Mouse (Mus musculus) MEL (cell line): ENCODE measurements around the gene Snrnp27. TPM values are rescaled to one million over a fixed set of nuclear protein-coding genes. Genes with fewer than 3 reads are reported as not detected.

Source experiments
- DNase-seq: peaks from one replicate; pipeline ENCODE4 v3.0.0; 2011; ENCODE audit warnings: low read depth, low spot score
- H3K27ac ChIP-seq: 2 replicates; pipeline ENCODE4 v1.5.1; 2012; ENCODE audit warnings: low read depth, mild to moderate bottlenecking, control low read depth, low read length, moderate library complexity; ENCODE audit not compliant: control insufficient read depth
- H3K27me3 ChIP-seq, 2 experiments: fragments of 150-350 bp in 1 of 2; sonication (generic) in 1 of 2; 2 replicates each; pipeline ENCODE4 v1.6.1; 2012; ENCODE audit warnings: low read length in 2 of 2, mild to moderate bottlenecking in 2 of 2, improper control_type of control experiment in 1 of 2, moderate library complexity in 1 of 2; ENCODE audit not compliant: insufficient read depth in 2 of 2, control insufficient read depth in 1 of 2
- H3K36me3 ChIP-seq, 2 experiments: 2 replicates each; pipeline ENCODE4 v1.6.1; 2012 to 2014; ENCODE audit warnings: low read length in 2 of 2, improper control_type of control experiment in 1 of 2, inconsistent platforms in 1 of 2, mild to moderate bottlenecking in 1 of 2; ENCODE audit not compliant: insufficient read depth in 2 of 2, control insufficient read depth in 1 of 2
- H3K4me1 ChIP-seq, 2 experiments: fragments of 150-350 bp in 1 of 2; sonication (generic) in 1 of 2; 2 replicates each; pipeline ENCODE4 v1.6.1; 2012; ENCODE audit warnings: low read length in 2 of 2, improper control_type of control experiment in 1 of 2, mild to moderate bottlenecking in 1 of 2; ENCODE audit not compliant: insufficient read depth in 2 of 2, control insufficient read depth in 1 of 2
- H3K4me3 ChIP-seq, 2 experiments: fragments of 150-350 bp in 1 of 2; sonication (generic) in 1 of 2; 2 replicates each; pipeline ENCODE4 v1.5.1; 2012; ENCODE audit warnings: low read depth in 2 of 2, low read length in 2 of 2, mild to moderate bottlenecking in 2 of 2, moderate library complexity in 2 of 2, control low read depth in 1 of 2, improper control_type of control experiment in 1 of 2; ENCODE audit not compliant: control insufficient read depth in 1 of 2, insufficient read depth in 1 of 2
- H3K79me2 ChIP-seq: 2 replicates; pipeline ENCODE4 v1.6.1; 2012; ENCODE audit warnings: mild to moderate bottlenecking, low read length, moderate library complexity; ENCODE audit not compliant: control insufficient read depth, poor library complexity, insufficient read depth
- H3K9ac ChIP-seq: 2 replicates; pipeline ENCODE4 v1.6.1; 2012; ENCODE audit warnings: low read depth, mild to moderate bottlenecking, control low read depth, low read length, moderate library complexity; ENCODE audit not compliant: control insufficient read depth, poor library complexity, severe bottlenecking
- H3K9me3 ChIP-seq: fragments of 150-350 bp; sonication (generic); replicated peaks from 2 replicates; pipeline ENCODE4 v1.6.1; 2012; ENCODE audit warnings: mild to moderate bottlenecking, low read length, improper control_type of control experiment, moderate library complexity; ENCODE audit not compliant: insufficient read depth
- CHD2 ChIP-seq: IDR thresholded peaks from 2 replicates; pipeline ENCODE4 v1.6.1; 2011; ENCODE audit warnings: low read length, improper control_type of control experiment
- EP300 ChIP-seq, 2 experiments: IDR thresholded peaks; 2 replicates each; pipeline ENCODE4 v1.6.1; 2011; ENCODE audit warnings: improper control_type of control experiment in 2 of 2, low read length in 2 of 2, low read depth in 1 of 2, mild to moderate bottlenecking in 1 of 2
- ETS1 ChIP-seq: IDR thresholded peaks from 2 replicates; pipeline ENCODE4 v1.6.1; 2012; ENCODE audit warnings: low read depth, mild to moderate bottlenecking, inconsistent platforms, low read length, improper control_type of control experiment, moderate library complexity
- GABPA ChIP-seq: IDR thresholded peaks from 2 replicates; pipeline ENCODE4 v1.6.1; 2012; ENCODE audit warnings: low read depth, mild to moderate bottlenecking, inconsistent platforms, low read length, improper control_type of control experiment, moderate library complexity
- GATA1 ChIP-seq: IDR thresholded peaks from 2 replicates; pipeline ENCODE4 v1.6.1; 2011; ENCODE audit warnings: low read depth, low read length, improper control_type of control experiment
- MAX ChIP-seq: IDR thresholded peaks from 2 replicates; pipeline ENCODE4 v1.6.1; 2011; ENCODE audit warnings: low read length, improper control_type of control experiment
- MYB ChIP-seq: IDR thresholded peaks from 2 replicates; pipeline ENCODE4 v1.6.1; 2011; ENCODE audit warnings: mild to moderate bottlenecking, low read depth, low read length, improper control_type of control experiment
- MYC ChIP-seq: IDR thresholded peaks from 2 replicates; pipeline ENCODE4 v1.6.1; 2011; ENCODE audit warnings: low read depth, mild to moderate bottlenecking, low read length, improper control_type of control experiment, moderate library complexity
- POLR2A ChIP-seq, 2 experiments: IDR thresholded peaks; 2 replicates each; pipeline ENCODE4 v1.6.1; 2011 to 2012; ENCODE audit warnings: low read length in 2 of 2, mild to moderate bottlenecking in 2 of 2, control low read depth in 1 of 2, improper control_type of control experiment in 1 of 2, low read depth in 1 of 2, moderate library complexity in 1 of 2; ENCODE audit not compliant: control insufficient read depth in 1 of 2, insufficient read depth in 1 of 2, poor library complexity in 1 of 2
- POLR2AphosphoS2 ChIP-seq: IDR thresholded peaks from 2 replicates; pipeline ENCODE4 v1.6.1; 2011; ENCODE audit warnings: low read length, improper control_type of control experiment
- POLR2AphosphoS5 ChIP-seq: IDR thresholded peaks from 2 replicates; pipeline ENCODE4 v1.6.1; 2012; ENCODE audit warnings: low read depth, borderline replicate concordance, mild to moderate bottlenecking, inconsistent platforms, low read length, moderate library complexity, mixed read lengths
- RAD21 ChIP-seq: IDR thresholded peaks from 2 replicates; pipeline ENCODE4 v1.6.1; 2011; ENCODE audit warnings: mild to moderate bottlenecking, low read depth, low read length, improper control_type of control experiment
- TBP ChIP-seq: IDR thresholded peaks from 2 replicates; pipeline ENCODE4 v1.8.0; 2011; ENCODE audit warnings: low read depth, low read length, improper control_type of control experiment
- TCF12 ChIP-seq: IDR thresholded peaks from 2 replicates; pipeline ENCODE4 v1.6.1; 2014; ENCODE audit warnings: low read depth, mild to moderate bottlenecking, inconsistent platforms, low read length, improper control_type of control experiment, moderate library complexity
- UBTF ChIP-seq: IDR thresholded peaks from 2 replicates; pipeline ENCODE4 v1.6.1; 2012; ENCODE audit warnings: low read depth, mild to moderate bottlenecking, inconsistent platforms, low read length, improper control_type of control experiment, moderate library complexity, borderline replicate concordance; ENCODE audit not compliant: insufficient read depth
- ZKSCAN1 ChIP-seq: IDR thresholded peaks from 2 replicates; pipeline ENCODE4 v1.6.1; 2012; ENCODE audit warnings: low read depth, mild to moderate bottlenecking, inconsistent platforms, low read length, improper control_type of control experiment, moderate library complexity
- polyA plus RNA-seq, 2 experiments: library from polyadenylated mRNA; stranded (reverse) in 1 of 2; unstranded in 1 of 2; fragments of >175 nt in 1 of 2; fragments of >200 nt in 1 of 2; gene quantifications; 2 replicates each; pipeline versions ENCODE4 v1.2.1 to v1.2.4; 2012; ENCODE audit warnings: low replicate concordance in 2 of 2, low read depth in 1 of 2; ENCODE audit not compliant: insufficient read length in 2 of 2, insufficient read depth in 1 of 2, missing spikeins in 1 of 2
- total RNA-seq: library from RNA; depleted of rRNA; stranded (reverse); fragments of 300-350 nt; gene quantifications from 2 replicates; pipeline ENCODE4 v1.2.3, GENCODE M21; 2012

Snrnp27 gene
- total and polyA plus RNA-seq, 3 experiments: 79.3 to 225 (median 106) TPM

DNA sequence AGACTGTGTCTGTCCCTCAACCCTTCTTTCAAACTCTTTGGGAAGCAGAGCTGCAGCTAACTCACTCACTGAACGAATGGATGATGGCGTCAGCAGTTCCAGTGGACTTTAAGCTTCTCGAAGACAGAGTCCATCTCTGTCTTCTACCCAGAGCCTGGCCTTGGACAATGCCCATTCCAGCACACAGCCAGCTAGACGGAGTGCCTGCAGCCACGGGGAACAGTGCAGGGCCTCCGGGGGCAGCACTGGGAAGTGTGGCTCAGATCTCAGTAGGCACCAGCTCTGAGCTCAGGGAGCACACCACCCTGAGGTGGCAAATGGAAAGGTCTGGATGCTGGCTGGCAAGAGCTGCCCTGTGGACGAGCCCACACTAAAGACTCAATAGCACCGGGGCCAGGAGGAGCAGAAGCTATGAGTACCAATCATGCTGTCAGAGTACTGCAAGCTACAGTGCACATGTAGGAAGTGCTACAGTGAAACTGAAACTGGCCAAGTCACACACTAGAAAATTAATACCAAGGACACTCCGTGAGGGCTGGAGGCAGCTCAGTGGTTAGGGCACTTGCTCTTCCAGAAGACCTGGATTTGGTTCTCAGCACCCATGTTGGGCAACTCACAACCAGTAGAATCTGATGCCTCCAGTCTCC, 29.9 kb downstream of the Snrnp27 start:
- DNase-seq: no peak
- Histone ChIP-seq H3K79me2 (no peaks in the 10 kb centered on the region), H3K27me3 (no peaks in the 10 kb centered on the region), H3K9me3 (no peaks in the 10 kb centered on the region), H3K9ac (no peak overlapping the region), H3K27ac (no peak overlapping the region), H3K4me1 (no peaks in the 10 kb centered on the region), H3K4me3 (no peak overlapping the region), H3K36me3 (no peaks in the 10 kb centered on the region; a peak in 1 of 4 replicates)
- TF ChIP-seq TBP (no peak), EP300 (IDR thresholded peaks at IDR 0.05; ENCODE audit: low read depth in 1 of 2, low read length in 2 of 2) (no peak), MYB (no peak), POLR2A (IDR thresholded peaks at IDR 0.05; ENCODE audit: control insufficient read depth in 1 of 2, insufficient read depth in 1 of 2, low read depth in 1 of 2, low read length in 2 of 2, poor library complexity in 1 of 2) (no peak), TCF12 (no peak), GATA1 (no peak), POLR2AphosphoS2 (no peak), CHD2 (no peak), MAX (no peak), ETS1 (no peak)

DNA sequence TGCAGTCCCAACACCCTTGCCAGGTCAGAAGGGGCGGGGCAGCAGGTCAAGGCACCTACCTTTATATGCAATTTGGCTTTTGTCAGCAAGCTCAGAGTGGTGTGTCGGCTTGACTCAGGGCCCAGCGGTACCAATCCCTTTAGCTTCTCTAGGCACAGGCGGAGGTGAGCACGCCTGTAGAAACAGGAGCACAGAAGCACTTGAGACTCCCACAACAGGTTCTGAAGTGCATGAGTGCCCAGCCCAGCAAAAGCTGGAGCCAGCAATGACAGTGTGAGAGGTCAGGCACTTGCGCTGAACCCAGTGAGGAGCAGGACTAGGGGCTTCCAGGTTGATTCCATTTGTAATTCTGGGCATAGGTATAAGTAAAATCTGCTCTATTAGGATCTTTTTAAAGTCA, 31.3 kb downstream of the Snrnp27 start:
- Histone ChIP-seq H3K27ac (no peak overlapping the region), H3K9me3 (no peaks in the 10 kb centered on the region), H3K9ac (no peak overlapping the region), H3K4me1 (no peaks in the 10 kb centered on the region), H3K79me2 (no peaks in the 10 kb centered on the region), H3K36me3 (no peaks in the 10 kb centered on the region; a peak in 1 of 4 replicates), H3K4me3 (no peak overlapping the region), H3K27me3 (no peaks in the 10 kb centered on the region)
- no peak for DNase-seq
- no peak for TF ChIP-seq EP300 (IDR thresholded peaks at IDR 0.05; ENCODE audit: low read depth in 1 of 2, low read length in 2 of 2)
- TF ChIP-seq POLR2AphosphoS5: no peak
- TF ChIP-seq MYB: no peak
- no peak for TF ChIP-seq TCF12
- TF ChIP-seq GABPA: no peak
- TF ChIP-seq TBP: no peak
- TF ChIP-seq ETS1: no peak
- no peak for TF ChIP-seq RAD21
- no peak for TF ChIP-seq ZKSCAN1
- no peak for TF ChIP-seq POLR2A (IDR thresholded peaks at IDR 0.05; ENCODE audit: control insufficient read depth in 1 of 2, insufficient read depth in 1 of 2, low read depth in 1 of 2, low read length in 2 of 2, poor library complexity in 1 of 2)
- TF ChIP-seq POLR2AphosphoS2: no peak
- TF ChIP-seq UBTF: no peak
- no peak for TF ChIP-seq MYC
